Mouse (Mus musculus): ENCODE results near the gene Ranbp10. TPM values are rescaled to one million over a fixed set of nuclear protein-coding genes. Genes with fewer than 3 reads are reported as not detected.

Ranbp10 gene
- polyA plus RNA-seq, 1 experiment: 24.4 TPM

DNA sequence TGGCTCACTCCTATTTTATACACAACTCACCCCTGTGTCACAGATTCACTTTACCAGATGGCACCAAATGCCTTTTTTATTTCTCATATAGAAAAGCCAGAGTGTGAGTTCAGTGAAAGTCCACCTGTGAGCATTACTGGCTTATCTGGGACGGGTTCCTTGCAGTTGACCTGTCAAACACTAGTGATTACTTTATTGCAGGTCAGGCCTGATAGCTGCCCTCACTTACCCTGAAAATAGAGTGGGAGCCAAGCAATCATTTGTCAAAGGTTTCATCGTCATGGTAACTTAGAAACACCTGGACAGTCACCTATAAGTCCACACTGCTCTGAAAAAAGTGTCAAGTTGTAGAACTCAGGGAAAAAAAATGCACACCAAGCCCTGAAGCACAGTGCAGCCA, 72.5 kb downstream of the Ranbp10 start:
- H3K36me3 ChIP-seq (ENCODE audit: control insufficient read depth): no peaks in the 10 kb centered on the region
- H3K9me3 ChIP-seq (ENCODE audit: control insufficient read depth, low read length): no peaks in the 10 kb centered on the region
- H3K27me3 ChIP-seq (ENCODE audit: control insufficient read depth): no peaks in the 10 kb centered on the region; the same call in 1 of the 2 replicates
- H3K4me1 ChIP-seq (ENCODE audit: control insufficient read depth): peaks cover 35% of the 10 kb centered on the region
- no peak overlapping the region for H3K4me3 ChIP-seq (replicated peaks)
- TF ChIP-seq GATA1 (IDR thresholded peaks at IDR 0.05; ENCODE audit: low read length) (no peak), TAL1 (IDR thresholded peaks at IDR 0.05; ENCODE audit: low read length) (no peak)

DNA sequence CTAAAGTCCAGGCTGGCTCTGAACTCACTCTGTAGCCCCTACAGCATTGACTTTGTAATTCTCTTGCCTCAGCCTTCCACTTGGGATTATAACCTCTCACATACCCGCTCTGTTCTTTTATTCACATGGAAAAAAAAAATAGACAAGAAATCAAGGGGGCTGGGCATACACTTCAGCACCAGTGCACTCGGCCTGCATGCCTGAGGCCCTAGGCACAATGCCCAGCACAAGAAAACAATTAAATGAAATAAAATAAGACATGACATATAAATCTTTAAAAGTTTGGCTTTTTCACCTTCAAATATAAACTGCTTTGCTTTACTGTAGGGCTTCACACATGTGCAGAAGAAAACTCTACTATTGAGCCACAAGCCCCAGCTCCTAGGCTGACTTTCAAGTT, 73.2 kb downstream of the Ranbp10 start:
- Histone ChIP-seq H3K27me3 (ENCODE audit: control insufficient read depth) (no peaks in the 10 kb centered on the region; the same call in 1 of the 2 replicates), H3K4me1 (ENCODE audit: control insufficient read depth) (peaks cover 30% of the 10 kb centered on the region)
- TF ChIP-seq GATA1 (IDR thresholded peaks at IDR 0.05; ENCODE audit: low read length) (no peak), TAL1 (IDR thresholded peaks at IDR 0.05; ENCODE audit: low read length) (no peak)

GRCm38 (mm10) chr8:105750606-105751005, 76.5 kb downstream of the Ranbp10 start:
- H3K4me3 ChIP-seq (replicated peaks): no peak overlapping the region
- H3K4me1 ChIP-seq (ENCODE audit: control insufficient read depth): peaks cover 20% of the 10 kb centered on the region
- no peaks in the 10 kb centered on the region; the same call in 1 of the 2 replicates for H3K27me3 ChIP-seq (ENCODE audit: control insufficient read depth)
- no peaks in the 10 kb centered on the region for H3K36me3 ChIP-seq (ENCODE audit: control insufficient read depth)
- TF ChIP-seq GATA1 (IDR thresholded peaks at IDR 0.05; ENCODE audit: low read length) (no peak), TAL1 (IDR thresholded peaks at IDR 0.05; ENCODE audit: low read length) (no peak)
- H3K9me3 ChIP-seq (ENCODE audit: control insufficient read depth, low read length): no peaks in the 10 kb centered on the region

More for the DNA sequence above, 73.2 kb downstream of the Ranbp10 start:
- H3K4me3 ChIP-seq (replicated peaks): no peak overlapping the region
- no peaks in the 10 kb centered on the region for H3K36me3 ChIP-seq (ENCODE audit: control insufficient read depth)
- no peaks in the 10 kb centered on the region for H3K9me3 ChIP-seq (ENCODE audit: control insufficient read depth, low read length)

DNA sequence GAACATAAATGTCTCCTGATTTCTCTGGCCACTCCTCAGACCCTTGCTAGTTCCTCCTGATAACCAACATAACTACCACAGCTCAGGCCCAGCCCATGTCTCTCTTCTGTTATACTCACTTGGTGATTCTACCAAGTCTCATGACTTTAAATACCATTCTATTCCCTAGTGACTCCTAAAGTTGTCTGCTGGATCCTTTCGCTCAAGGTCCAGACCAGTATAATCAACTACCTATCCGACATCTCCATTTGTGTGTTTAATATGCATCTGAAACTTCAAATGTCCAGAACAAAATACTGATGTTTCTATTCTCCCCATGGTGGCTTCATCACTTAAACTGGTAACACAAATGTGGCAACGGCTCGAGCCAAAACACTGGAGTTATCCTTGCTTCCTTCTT, 83.8 kb downstream of the Ranbp10 start:
- no peaks in the 10 kb centered on the region for H3K9me3 ChIP-seq (ENCODE audit: control insufficient read depth, low read length)
- peaks cover 10% of the 10 kb centered on the region for H3K4me1 ChIP-seq (ENCODE audit: control insufficient read depth)
- no peaks in the 10 kb centered on the region for H3K27me3 ChIP-seq (ENCODE audit: control insufficient read depth)
- no peaks in the 10 kb centered on the region for H3K36me3 ChIP-seq (ENCODE audit: control insufficient read depth)
- no peak for TF ChIP-seq TAL1 (IDR thresholded peaks at IDR 0.05; ENCODE audit: low read length)
- TF ChIP-seq GATA1 (IDR thresholded peaks at IDR 0.05; ENCODE audit: low read length): no peak
- no peak overlapping the region for H3K4me3 ChIP-seq (replicated peaks)

DNA sequence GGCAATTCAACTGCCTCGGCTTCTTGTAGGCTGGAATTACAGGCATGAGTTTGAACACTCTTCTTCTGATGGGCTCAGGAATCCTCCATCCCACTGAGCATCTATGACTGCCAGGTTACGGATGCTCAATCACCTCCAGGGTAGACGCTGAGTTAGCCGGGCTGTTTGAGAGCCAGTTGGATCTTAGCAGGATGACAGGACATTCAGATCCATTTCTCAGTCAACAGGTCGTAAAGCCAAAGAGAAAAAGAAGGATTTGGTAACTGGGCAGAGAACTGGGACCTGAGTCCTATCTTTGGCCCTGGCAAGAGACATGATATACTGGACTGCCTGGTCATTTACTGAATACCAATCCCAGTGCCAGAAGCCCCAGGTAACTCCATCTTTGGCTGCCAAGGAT, 87.9 kb downstream of the Ranbp10 start:
- Histone ChIP-seq H3K27me3 (ENCODE audit: control insufficient read depth) (0 out of 2 replicates have a peak, but pooled peaks cover 2% of the 10 kb centered on the region), H3K4me3 (replicated peaks) (no peak overlapping the region), H3K36me3 (ENCODE audit: control insufficient read depth) (no peaks in the 10 kb centered on the region), H3K9me3 (ENCODE audit: control insufficient read depth, low read length) (no peaks in the 10 kb centered on the region), H3K4me1 (ENCODE audit: control insufficient read depth) (peaks cover 7% of the 10 kb centered on the region)
- no peak for TF ChIP-seq TAL1 (IDR thresholded peaks at IDR 0.05; ENCODE audit: low read length)
- no peak for TF ChIP-seq GATA1 (IDR thresholded peaks at IDR 0.05; ENCODE audit: low read length)

DNA sequence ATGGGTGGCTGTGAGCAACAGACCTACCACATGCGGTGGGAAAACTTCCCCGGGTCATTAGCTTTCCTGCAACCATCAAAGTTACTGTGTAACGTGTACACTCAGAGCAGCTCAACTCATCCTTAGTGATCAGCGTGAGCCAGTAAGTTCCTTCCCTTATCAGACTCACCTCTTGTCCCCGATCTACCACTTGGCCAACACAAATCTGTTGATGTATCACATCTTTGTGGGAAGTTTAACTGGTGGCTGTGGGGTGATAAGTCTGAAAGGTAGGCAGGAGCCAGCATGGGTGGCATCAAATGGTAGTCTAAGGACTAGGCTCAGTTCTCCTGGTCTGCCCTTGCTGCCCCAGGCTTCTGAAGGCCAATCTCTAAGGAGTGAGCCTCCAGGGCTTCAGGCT, 95.0 kb downstream of the Ranbp10 start:
- peaks cover 4% of the 10 kb centered on the region; the same call in 1 of the 2 replicates for H3K27me3 ChIP-seq (ENCODE audit: control insufficient read depth)
- peaks cover 16% of the 10 kb centered on the region for H3K4me1 ChIP-seq (ENCODE audit: control insufficient read depth)
- TF ChIP-seq TAL1 (IDR thresholded peaks at IDR 0.05; ENCODE audit: low read length) (no peak), GATA1 (IDR thresholded peaks at IDR 0.05; ENCODE audit: low read length) (no peak)
- H3K9me3 ChIP-seq (ENCODE audit: control insufficient read depth, low read length): no peaks in the 10 kb centered on the region
- peaks cover 2% of the 10 kb centered on the region; the same call in 1 of the 2 replicates for H3K36me3 ChIP-seq (ENCODE audit: control insufficient read depth)
- no peak overlapping the region for H3K4me3 ChIP-seq (replicated peaks)

GRCm38 (mm10) chr8:105727397-105728124, 99.6 kb downstream of the Ranbp10 start:
- H3K9me3 ChIP-seq (ENCODE audit: control insufficient read depth, low read length): no peaks in the 10 kb centered on the region
- TF ChIP-seq GATA1 (IDR thresholded peaks at IDR 0.05; ENCODE audit: low read length): no peak
- TF ChIP-seq TAL1 (IDR thresholded peaks at IDR 0.05; ENCODE audit: low read length): no peak
- peaks cover 2% of the 10 kb centered on the region; the same call in 1 of the 2 replicates for H3K27me3 ChIP-seq (ENCODE audit: control insufficient read depth)
- H3K4me1 ChIP-seq (ENCODE audit: control insufficient read depth): peaks cover 14% of the 10 kb centered on the region
- peaks cover 2% of the 10 kb centered on the region; the same call in 1 of the 2 replicates for H3K36me3 ChIP-seq (ENCODE audit: control insufficient read depth)
- H3K4me3 ChIP-seq (replicated peaks): no peak overlapping the region

- H3K4me3 ChIP-seq (replicated peaks): no peak overlapping the region
- no peak for TF ChIP-seq GATA1 (IDR thresholded peaks at IDR 0.05; ENCODE audit: low read length)
- no peak for TF ChIP-seq TAL1 (IDR thresholded peaks at IDR 0.05; ENCODE audit: low read length)
- peaks cover 6% of the 10 kb centered on the region for H3K4me1 ChIP-seq (ENCODE audit: control insufficient read depth)
- peaks cover 2% of the 10 kb centered on the region; the same call in 1 of the 2 replicates for H3K27me3 ChIP-seq (ENCODE audit: control insufficient read depth)
- H3K36me3 ChIP-seq (ENCODE audit: control insufficient read depth): peaks cover 2% of the 10 kb centered on the region; the same call in 1 of the 2 replicates
- H3K9me3 ChIP-seq (ENCODE audit: control insufficient read depth, low read length): no peaks in the 10 kb centered on the region
Observed at GRCm38 (mm10) chr8:105725726-105726125, 101.4 kb downstream of the Ranbp10 start.

GRCm38 (mm10) chr8:105722861-105723260, 104.3 kb downstream of the Ranbp10 start:
- Histone ChIP-seq H3K4me3 (replicated peaks) (no peak overlapping the region), H3K27me3 (ENCODE audit: control insufficient read depth) (peaks cover 2% of the 10 kb centered on the region; the same call in 1 of the 2 replicates), H3K9me3 (ENCODE audit: control insufficient read depth, low read length) (no peaks in the 10 kb centered on the region), H3K4me1 (ENCODE audit: control insufficient read depth) (peaks cover 9% of the 10 kb centered on the region), H3K36me3 (ENCODE audit: control insufficient read depth) (peaks cover 2% of the 10 kb centered on the region; the same call in 1 of the 2 replicates)
- no peak for TF ChIP-seq GATA1 (IDR thresholded peaks at IDR 0.05; ENCODE audit: low read length)
- no peak for TF ChIP-seq TAL1 (IDR thresholded peaks at IDR 0.05; ENCODE audit: low read length)

Measured in erythroblast, embryonic 14.5 days (primary cell).